Mouse (Mus musculus) cerebellum, adult 2 months (tissue): ENCODE results near the gene Kctd7.

Source experiments
- CTCF ChIP-seq: fragments of 200-500 bp; IDR thresholded peaks from 2 replicates; pipeline ENCODE4 v1.5.1; 2011; ENCODE audit warnings: low read depth, mild to moderate bottlenecking, control low read depth, low read length, moderate library complexity, borderline replicate concordance; ENCODE audit not compliant: insufficient read depth
- POLR2A ChIP-seq: fragments of 200-500 bp; IDR thresholded peaks from 2 replicates; pipeline ENCODE4 v1.6.1; 2011; ENCODE audit warnings: low read length, control low read depth, borderline replicate concordance; ENCODE audit not compliant: insufficient read depth

GRCm38 (mm10) chr5:130190909-130191308, 46.2 kb downstream of the Kctd7 start:
- no peak for TF ChIP-seq CTCF
- TF ChIP-seq POLR2A: no peak
